ENCODE assay signal across 9 mouse cellular contexts in genomic region chr3:21962360-21962782, GRCm38 (mm10).
A peak's percentile ranks its signal among the peaks of the same experiment; 100 is the strongest.
DNase-seq lines count a peak whose midpoint lies in the region; ATAC-seq lines count a peak whose summit lies in the region.
"Had no signal": no experiment of that assay in that cellular context is flagged by ENCODE, and none has a peak within 500 bp of the region (broad histone marks: within the 10 kb centered on the region; RNA-seq: fewer than 3 reads in every experiment).

No protein-coding gene starts in this region.

- peaks cover 26% of the 10 kb centered on the region for H3K4me1 ChIP-seq in heart, embryonic 16.5 days (ENCODE audit: control insufficient read depth, insufficient read depth, low read length)
- H3K4me1 ChIP-seq in embryonic facial prominence, embryonic 10.5 days: peaks cover 26% of the 10 kb centered on the region

- no peak overlapping the region for H3K9ac ChIP-seq in heart, embryonic 16.5 days (ENCODE audit: low read length)
- H3K9ac ChIP-seq: limb, embryonic 15.5 days had no signal

- no peaks in the 10 kb centered on the region for H3K9me3 ChIP-seq in heart, embryonic 16.5 days (replicated peaks; ENCODE audit: control insufficient read depth, low read length)
- H3K9me3 ChIP-seq in embryonic facial prominence, embryonic 10.5 days: no peaks in the 10 kb centered on the region
- H3K9me3 ChIP-seq: limb, embryonic 15.5 days had no signal

- no peaks in the 10 kb centered on the region for H3K27me3 ChIP-seq in heart, embryonic 16.5 days (ENCODE audit: control insufficient read depth, insufficient read depth, low read length)
- H3K27me3 ChIP-seq in embryonic facial prominence, embryonic 10.5 days (replicated peaks; ENCODE audit: low read depth, poor library complexity, severe bottlenecking): no peaks in the 10 kb centered on the region
- H3K27me3 ChIP-seq: limb, embryonic 15.5 days had no signal

- H3K4me3 ChIP-seq in heart, embryonic 16.5 days (ENCODE audit: low read length): no peak overlapping the region
- no peak overlapping the region for H3K4me3 ChIP-seq in embryonic facial prominence, embryonic 10.5 days
- H3K4me3 ChIP-seq: limb, embryonic 15.5 days had no signal

- WGBS in heart, embryonic 16.5 days: 56% methylated on average over 7 of the region's 7 CpGs
- WGBS in embryonic facial prominence, embryonic 10.5 days: 53% methylated on average over 7 of the region's 7 CpGs

- H3K27ac ChIP-seq in heart, embryonic 16.5 days (ENCODE audit: low read length): peak overlapping the region; percentile 90
- peak overlapping the region; percentile 44; the same call in 1 of the 2 replicates for H3K27ac ChIP-seq in embryonic facial prominence, embryonic 10.5 days (replicated peaks)
- H3K27ac ChIP-seq: limb, embryonic 15.5 days had no signal

- H3K36me3 ChIP-seq in heart, embryonic 16.5 days (ENCODE audit: control insufficient read depth, insufficient read depth): no peaks in the 10 kb centered on the region
- H3K36me3 ChIP-seq in embryonic facial prominence, embryonic 10.5 days (replicated peaks): no peaks in the 10 kb centered on the region
- H3K36me3 ChIP-seq: limb, embryonic 15.5 days had no signal

- no peak for ATAC-seq in heart, embryonic 16.5 days (replicated peaks; ENCODE audit: extremely low read depth, insufficient read depth, low FRiP score)

- intact Hi-C loops in heart, postnatal 14 days (cut with DNase I): no loop called here
- intact Hi-C loops in left cerebral cortex, postnatal 4 days (cut with DNase I): no loop called here

- no peak for DNase-seq in heart, postnatal 14 days
- DNase-seq in CD4-positive, CD25-positive, alpha-beta regulatory T cell, adult 2 months (ENCODE audit: low read depth, low spot score): peak; percentile 53
- DNase-seq in embryonic facial prominence, embryonic 10.5 days (ENCODE audit: low spot score): no peak
- DNase-seq in lung, postnatal 10 days: peak; percentile 41
- DNase-seq in right cerebral cortex, postnatal 36 days (ENCODE audit: low spot score in 2 of 2): no peak
- DNase-seq in testis, postnatal 14 days (ENCODE audit: low spot score): no peak
- no peak for DNase-seq in left cerebral cortex, postnatal 4 days

- no peak overlapping the region for H3K4me2 ChIP-seq in heart, embryonic 16.5 days (ENCODE audit: low read depth, low read length)
- H3K4me2 ChIP-seq: limb, embryonic 15.5 days had no signal

Comparison
In these comparisons a context has a peak if more than half of its experiments do, and no peak if none do; other contexts are left out.
1. DNase-seq: peak in CD4-positive, CD25-positive, alpha-beta regulatory T cell, adult 2 months (single experiment) and lung, postnatal 10 days (single experiment); none in heart, postnatal 14 days (0 of 2), embryonic facial prominence, embryonic 10.5 days (single experiment), right cerebral cortex, postnatal 36 days (0 of 2), testis, postnatal 14 days (single experiment) and left cerebral cortex, postnatal 4 days (single experiment).